Comparison of ENCODE assay signal across 8 mouse cellular contexts in genomic region chr11:75165441-75166192, GRCm38 (mm10). TPM values are rescaled to one million over a fixed set of nuclear protein-coding genes. Genes with fewer than 3 reads are reported as not detected.
A peak's percentile ranks its signal among the peaks of the same experiment; 100 is the strongest.
DNase-seq lines count a peak whose midpoint lies in the region; ATAC-seq and TF ChIP-seq lines count a peak whose summit lies in the region.

No protein-coding gene starts in this region.

- dilution Hi-C loops in CH12.LX (cut with MboI; ENCODE audit: extremely low pct_ligation_motif_present, extremely low pct_unique_long_range_greater_than_20kb, low sequenced_read_pairs): no loop called here

- 4% methylated on average over 54 of the region's 54 CpGs for WGBS in forebrain, embryonic 15.5 days
- 14% methylated on average over 54 of the region's 54 CpGs for WGBS in lung, embryonic 15.5 days
- 14% methylated on average over 54 of the region's 54 CpGs for WGBS in olfactory bulb, adult 2 months

- H3K9ac ChIP-seq in CH12.LX (ENCODE audit: insufficient read depth, low read depth): no peak overlapping the region
- no peak overlapping the region for H3K9ac ChIP-seq in forebrain, embryonic 15.5 days (replicated peaks)
- peak overlapping the region; percentile 71 for H3K9ac ChIP-seq in lung, embryonic 15.5 days

- DNase-seq in CH12.LX (ENCODE audit: extremely low read depth): no peak
- DNase-seq in heart, postnatal 36 days: peak; percentile 92 to 93
- DNase-seq in layer of hippocampus, adult 18-20 months (ENCODE audit: low spot score in 2 of 2): peak; percentile 74 to 86
- DNase-seq in thymus, postnatal 36 days: peak; percentile 79 to 83

- no peak for TF ChIP-seq EP300 in CH12.LX (IDR thresholded peaks at IDR 0.05; ENCODE audit: low read length)

- H3K79me2 ChIP-seq in CH12.LX (replicated peaks; ENCODE audit: control insufficient read depth, extremely low read depth, insufficient read depth, poor library complexity, severe bottlenecking): no peaks in the 10 kb centered on the region; the same call in 1 of the 2 replicates

- peaks cover 29% of the 10 kb centered on the region for H3K9me3 ChIP-seq in CH12.LX (replicated peaks; ENCODE audit: low read length)
- no peaks in the 10 kb centered on the region for H3K9me3 ChIP-seq in forebrain, embryonic 15.5 days
- H3K9me3 ChIP-seq in lung, embryonic 15.5 days: no peaks in the 10 kb centered on the region

- no peak for TF ChIP-seq POLR2A in CH12.LX (IDR thresholded peaks at IDR 0.05; ENCODE audit: low read depth, low read length)
- no peak for TF ChIP-seq POLR2A in bone marrow macrophage, adult 2 months (IDR thresholded peaks at IDR 0.05; ENCODE audit: borderline replicate concordance, low read depth, low read length)
- no peak for TF ChIP-seq POLR2A in olfactory bulb, adult 2 months (IDR thresholded peaks at IDR 0.05; ENCODE audit: insufficient read depth, low read depth, low read length)

- in situ Hi-C loops in CH12.LX (cut with MboI; ENCODE audit: low pct_ligation_motif_present, low pct_unique_long_range_greater_than_20kb, low sequenced_read_pairs): loop anchor here (25.0 kb wide), 1 partner anchor 528 kb away; the partner anchor contains the start of gene Cluh

- peaks cover under 1% of the 10 kb centered on the region for H3K27me3 ChIP-seq in CH12.LX (replicated peaks)
- peaks cover 64% of the 10 kb centered on the region for H3K27me3 ChIP-seq in forebrain, embryonic 15.5 days
- H3K27me3 ChIP-seq in lung, embryonic 15.5 days: peaks cover 67% of the 10 kb centered on the region

- peaks cover 7 to 43% of the 10 kb centered on the region in 2 experiments for H3K4me1 ChIP-seq in CH12.LX (ENCODE audit: control insufficient read depth in 1 of 2, insufficient read depth in 2 of 2)
- H3K4me1 ChIP-seq in bone marrow macrophage, adult 2 months (ENCODE audit: control insufficient read depth, insufficient read depth, low read length): peaks cover 4% of the 10 kb centered on the region; the same call in 1 of the 2 replicates
- H3K4me1 ChIP-seq in forebrain, embryonic 15.5 days: peaks cover 54% of the 10 kb centered on the region
- H3K4me1 ChIP-seq in lung, embryonic 15.5 days: peaks cover 93% of the 10 kb centered on the region
- peaks cover 32% of the 10 kb centered on the region for H3K4me1 ChIP-seq in olfactory bulb, adult 2 months (ENCODE audit: control insufficient read depth, insufficient read depth, low read length)

- peak; percentile 16 to 59; a peak in 2 of 4 replicates for TF ChIP-seq CTCF in CH12.LX (conservative IDR thresholded peaks at IDR 0.05 in 1 of 2, IDR thresholded peaks at IDR 0.05 in 1 of 2; ENCODE audit: low read depth in 2 of 2, low read length in 2 of 2)
- TF ChIP-seq CTCF in bone marrow macrophage, adult 2 months (IDR thresholded peaks at IDR 0.05; ENCODE audit: low read depth, low read length): peak; percentile 53; the same call in 1 of the 2 replicates
- peak; percentile 75 for TF ChIP-seq CTCF in olfactory bulb, adult 2 months (IDR thresholded peaks at IDR 0.05; ENCODE audit: insufficient read depth, low read depth, low read length)

- intact Hi-C loops in heart, postnatal 36 days (cut with DNase I): loop anchor here (1.0 to 5.0 kb wide), 6 partner anchors 31 to 338 kb away; partner anchors contain the start of genes Smg6 and Srr

- H3K36me3 ChIP-seq in CH12.LX (replicated peaks in 1 of 2; ENCODE audit: control insufficient read depth in 1 of 2, insufficient read depth in 1 of 2, low read length in 1 of 2): peaks cover 48 to 67% of the 10 kb centered on the region in 2 experiments
- H3K36me3 ChIP-seq in forebrain, embryonic 15.5 days: peaks cover 8% of the 10 kb centered on the region; the same call in 1 of the 2 replicates
- H3K36me3 ChIP-seq in lung, embryonic 15.5 days: peaks cover 17% of the 10 kb centered on the region

- H3K4me3 ChIP-seq in CH12.LX (replicated peaks in 1 of 3; ENCODE audit: low read depth in 2 of 3, low read length in 2 of 3, poor library complexity in 1 of 3): no peak overlapping the region
- H3K4me3 ChIP-seq in bone marrow macrophage, adult 2 months (ENCODE audit: insufficient read depth, low read length): peak overlapping the region; percentile 14
- peak overlapping the region; percentile 45 for H3K4me3 ChIP-seq in forebrain, embryonic 15.5 days
- peak overlapping the region; percentile 63 for H3K4me3 ChIP-seq in lung, embryonic 15.5 days
- H3K4me3 ChIP-seq in olfactory bulb, adult 2 months (ENCODE audit: insufficient read depth, low read depth, low read length): peak overlapping the region; percentile 14

- H3K4me2 ChIP-seq in CH12.LX (ENCODE audit: insufficient read depth, low read depth, poor library complexity, severe bottlenecking): no peak overlapping the region
- peak overlapping the region; percentile 36 for H3K4me2 ChIP-seq in forebrain, embryonic 15.5 days (replicated peaks)
- peak overlapping the region; percentile 90 for H3K4me2 ChIP-seq in lung, embryonic 15.5 days

- ATAC-seq in forebrain, embryonic 15.5 days (replicated peaks): no peak
- no peak for ATAC-seq in lung, embryonic 15.5 days (ENCODE audit: borderline replicate concordance, extremely low read depth, low FRiP score, low TSS enrichment)

- peak; percentile 26 for TF ChIP-seq RAD21 in CH12.LX (IDR thresholded peaks at IDR 0.05; ENCODE audit: low read depth, low read length)

- H3K27ac ChIP-seq in CH12.LX (ENCODE audit: insufficient read depth, low read depth): no peak overlapping the region
- H3K27ac ChIP-seq in bone marrow macrophage, adult 2 months (ENCODE audit: insufficient read depth, low read depth, low read length): no peak overlapping the region
- H3K27ac ChIP-seq in forebrain, embryonic 15.5 days (replicated peaks): no peak overlapping the region
- peak overlapping the region; percentile 89 for H3K27ac ChIP-seq in lung, embryonic 15.5 days
- H3K27ac ChIP-seq in olfactory bulb, adult 2 months (ENCODE audit: insufficient read depth, low read depth, low read length): no peak overlapping the region

TF ChIP-seq in CH12.LX, 34 proteins besides CTCF, POLR2A, EP300 and RAD21:
- TF ChIP-seq E2F4 (IDR thresholded peaks at IDR 0.05; ENCODE audit: insufficient replicate concordance, low read depth, low read length) (no peak), SMC3 (IDR thresholded peaks at IDR 0.05; ENCODE audit: low read depth, low read length) (peak; percentile 36)

RNA-seq across cellular contexts. Expression of gene Hic1, which starts 3.7 kb away (rescaled TPM):
- total RNA-seq in CH12.LX (2012; rRNA removed) (6.4 and 9.6 TPM in 2 replicates), CH12.LX (2014; rRNA removed) (2.8 and 2.9 TPM in 2 replicates)
- 4.3 and 5.7 TPM in 2 replicates for polyA plus RNA-seq in CH12.LX (2012; ENCODE audit: insufficient read length, low read depth)
- not detected in 2 replicates for polyA plus RNA-seq in bone marrow macrophage, adult 2 months (2012; ENCODE audit: insufficient read depth, insufficient read length, missing spikeins)
- 2.1 and 2.2 TPM in 2 replicates for polyA plus RNA-seq in forebrain, embryonic 15.5 days (2015; fragmentation: Nextera tagmentation; extraction: Ambion mirVana)
- 10 to 100 TPM; 14.8 to 22.8 TPM for total RNA-seq in heart, postnatal 36 days (2021)
- 1 to 10 TPM; 2.7 to 3.3 TPM for total RNA-seq in layer of hippocampus, adult 18-20 months (2021)
- polyA plus RNA-seq in lung, embryonic 15.5 days (2015; fragmentation: Nextera tagmentation; extraction: Ambion mirVana): 20.1 and 21.7 TPM in 2 replicates
- polyA plus RNA-seq in olfactory bulb, adult 2 months (2012; ENCODE audit: insufficient read depth, insufficient read length, low replicate concordance, missing spikeins): not detected in 2 replicates

RNA-seq across cellular contexts. Expression of gene Ovca2, which starts 13.0 kb away (rescaled TPM):
- total RNA-seq in CH12.LX (2012; rRNA removed) (20.7 and 28.4 TPM in 2 replicates), CH12.LX (2014; rRNA removed) (68.4 and 86.9 TPM in 2 replicates)
- 28.6 and 32.1 TPM in 2 replicates for polyA plus RNA-seq in CH12.LX (2012; ENCODE audit: insufficient read length, low read depth)
- polyA plus RNA-seq in bone marrow macrophage, adult 2 months (2012; ENCODE audit: insufficient read depth, insufficient read length, missing spikeins): 13.4 and 17.7 TPM in 2 replicates
- 15.4 and 21.6 TPM in 2 replicates for polyA plus RNA-seq in forebrain, embryonic 15.5 days (2015; fragmentation: Nextera tagmentation; extraction: Ambion mirVana)
- total RNA-seq in heart, postnatal 36 days (2021): 1 to 10 TPM; 5.3 to 7.2 TPM
- total RNA-seq in layer of hippocampus, adult 18-20 months (2021): 10 to 100 TPM; 18.3 to 20.5 TPM
- polyA plus RNA-seq in lung, embryonic 15.5 days (2015; fragmentation: Nextera tagmentation; extraction: Ambion mirVana): 25.5 and 26.2 TPM in 2 replicates
- polyA plus RNA-seq in olfactory bulb, adult 2 months (2012; ENCODE audit: insufficient read depth, insufficient read length, low replicate concordance, missing spikeins): not detected in 2 replicates

RNA-seq across cellular contexts. Expression of gene Dph1, which starts 25.4 kb away (rescaled TPM):
- total RNA-seq in CH12.LX (2012; rRNA removed) (47.7 and 50.6 TPM in 2 replicates), CH12.LX (2014; rRNA removed) (56.4 and 57.0 TPM in 2 replicates)
- 50.9 and 54.7 TPM in 2 replicates for polyA plus RNA-seq in CH12.LX (2012; ENCODE audit: insufficient read length, low read depth)
- 7.0 and 8.8 TPM in 2 replicates for polyA plus RNA-seq in bone marrow macrophage, adult 2 months (2012; ENCODE audit: insufficient read depth, insufficient read length, missing spikeins)
- 14.8 and 16.2 TPM in 2 replicates for polyA plus RNA-seq in forebrain, embryonic 15.5 days (2015; fragmentation: Nextera tagmentation; extraction: Ambion mirVana)
- total RNA-seq in heart, postnatal 36 days (2021): 1 to 10 TPM; 9.0 to 9.7 TPM
- 10 to 100 TPM; 33.2 to 33.9 TPM for total RNA-seq in layer of hippocampus, adult 18-20 months (2021)
- polyA plus RNA-seq in lung, embryonic 15.5 days (2015; fragmentation: Nextera tagmentation; extraction: Ambion mirVana): 20.4 and 21.0 TPM in 2 replicates
- polyA plus RNA-seq in olfactory bulb, adult 2 months (2012; ENCODE audit: insufficient read depth, insufficient read length, low replicate concordance, missing spikeins): not detected in 2 replicates

RNA-seq across cellular contexts. Expression of gene Rtn4rl1, which starts 28.0 kb away (rescaled TPM):
- total RNA-seq in CH12.LX (2012; rRNA removed): 0.04 TPM in 2 replicates
- 0.08 TPM in 1 of 2 replicates, not detected in the other for total RNA-seq in CH12.LX (2014; rRNA removed)
- 0.09 and 0.11 TPM in 2 replicates for polyA plus RNA-seq in CH12.LX (2012; ENCODE audit: insufficient read length, low read depth)
- 0.91 and 1.6 TPM in 2 replicates for polyA plus RNA-seq in bone marrow macrophage, adult 2 months (2012; ENCODE audit: insufficient read depth, insufficient read length, missing spikeins)
- 5.6 and 6.9 TPM in 2 replicates for polyA plus RNA-seq in forebrain, embryonic 15.5 days (2015; fragmentation: Nextera tagmentation; extraction: Ambion mirVana)
- total RNA-seq in heart, postnatal 36 days (2021): 10 to 100 TPM in 1 of 2 experiments, 1 to 10 TPM in 1; 6.0 to 10.0 TPM
- total RNA-seq in layer of hippocampus, adult 18-20 months (2021): 100 to 1,000 TPM; 109 to 117 TPM
- 1.8 and 3.3 TPM in 2 replicates for polyA plus RNA-seq in lung, embryonic 15.5 days (2015; fragmentation: Nextera tagmentation; extraction: Ambion mirVana)
- not detected in 2 replicates for polyA plus RNA-seq in olfactory bulb, adult 2 months (2012; ENCODE audit: insufficient read depth, insufficient read length, low replicate concordance, missing spikeins)

Comparison
In these comparisons a context has a peak if more than half of its experiments do, and no peak if none do; other contexts are left out.
1. H3K4me3 ChIP-seq: peak in bone marrow macrophage, adult 2 months (single experiment), forebrain, embryonic 15.5 days (single experiment), lung, embryonic 15.5 days (single experiment) and olfactory bulb, adult 2 months (single experiment); none in CH12.LX (0 of 3).
2. RNA of gene Ovca2, which starts 13.0 kb away (polyA plus RNA-seq): 28.6 to 32.1 TPM in CH12.LX, 25.5 to 26.2 TPM in lung, embryonic 15.5 days, 15.4 to 21.6 TPM in forebrain, embryonic 15.5 days and 13.4 to 17.7 TPM in bone marrow macrophage, adult 2 months; not detected in olfactory bulb, adult 2 months; every median in the first group is over 10 times any median in the second.
3. Peak in every context shown above with its lines, with median percentiles within 50 percentile points of each other: CTCF ChIP-seq.